Comparison of ENCODE assay signal across 8 mouse cellular contexts in genomic region chr10:84438466-84439227, GRCm38 (mm10). TPM values are rescaled to one million over a fixed set of nuclear protein-coding genes. Genes with fewer than 3 reads are reported as not detected.
A peak's percentile ranks its signal among the peaks of the same experiment; 100 is the strongest.
DNase-seq lines count a peak whose midpoint lies in the region; ATAC-seq lines count a peak whose summit lies in the region.

No protein-coding gene starts in this region.

- H3K9ac ChIP-seq in limb, embryonic 13.5 days: peak overlapping the region; percentile 100
- no peak overlapping the region for H3K9ac ChIP-seq in stomach, embryonic 15.5 days

- H3K9me3 ChIP-seq in megakaryocyte, embryonic 14.5 days: no peaks in the 10 kb centered on the region
- H3K9me3 ChIP-seq in limb, embryonic 13.5 days: no peaks in the 10 kb centered on the region
- no peaks in the 10 kb centered on the region for H3K9me3 ChIP-seq in stomach, embryonic 15.5 days

- H3K36me3 ChIP-seq in megakaryocyte, embryonic 14.5 days (replicated peaks; ENCODE audit: low read length): no peaks in the 10 kb centered on the region
- no peaks in the 10 kb centered on the region; the same call in 1 of the 2 replicates for H3K36me3 ChIP-seq in limb, embryonic 13.5 days
- H3K36me3 ChIP-seq in stomach, embryonic 15.5 days: no peaks in the 10 kb centered on the region

- H3K27ac ChIP-seq in limb, embryonic 13.5 days: peak overlapping the region; percentile 85; the same call in 1 of the 2 replicates
- no peak overlapping the region for H3K27ac ChIP-seq in stomach, embryonic 15.5 days

- no peak for ATAC-seq in megakaryocyte, adult 5-6 weeks (ENCODE audit: poor library complexity, severe bottlenecking)
- no peak for ATAC-seq in limb, embryonic 13.5 days (ENCODE audit: low FRiP score, low read depth)
- no peak for ATAC-seq in stomach, embryonic 15.5 days (ENCODE audit: insufficient read depth, low FRiP score, low read depth)

- peaks cover 94% of the 10 kb centered on the region for H3K27me3 ChIP-seq in megakaryocyte, embryonic 14.5 days (replicated peaks)
- H3K27me3 ChIP-seq in limb, embryonic 13.5 days: no peaks in the 10 kb centered on the region
- no peaks in the 10 kb centered on the region for H3K27me3 ChIP-seq in stomach, embryonic 15.5 days (replicated peaks)

- peak overlapping the region; percentile 94 for H3K4me2 ChIP-seq in limb, embryonic 13.5 days (replicated peaks)
- H3K4me2 ChIP-seq in stomach, embryonic 15.5 days: peak overlapping the region; percentile 95

- peak; percentile 46 for DNase-seq in cerebellum, adult 9-10 months
- no peak for DNase-seq in cerebellum, adult 8-10 months
- DNase-seq in testis, postnatal 10 days (ENCODE audit: low spot score): no peak
- no peak for DNase-seq in ovary, adult 18-20 months (ENCODE audit: low spot score)

- 33% methylated on average over 19 of the region's 19 CpGs for WGBS in limb, embryonic 13.5 days
- WGBS in stomach, embryonic 15.5 days: 31% methylated on average over 19 of the region's 19 CpGs

- peaks cover 29% of the 10 kb centered on the region for H3K4me1 ChIP-seq in megakaryocyte, embryonic 14.5 days
- peaks cover 59% of the 10 kb centered on the region for H3K4me1 ChIP-seq in limb, embryonic 13.5 days
- peaks cover 39% of the 10 kb centered on the region for H3K4me1 ChIP-seq in stomach, embryonic 15.5 days

- peak overlapping the region; percentile 23 for H3K4me3 ChIP-seq in megakaryocyte, embryonic 14.5 days (replicated peaks)
- H3K4me3 ChIP-seq in limb, embryonic 13.5 days: peak overlapping the region; percentile 88
- H3K4me3 ChIP-seq in stomach, embryonic 15.5 days (replicated peaks): peak overlapping the region; percentile 69

RNA-seq across cellular contexts. Expression of gene Nuak1, which starts 1.8 kb away (rescaled TPM):
- polyA plus RNA-seq in megakaryocyte, embryonic 14.5 days (2012; ENCODE audit: insufficient read depth, low replicate concordance): 0.43 TPM in 1 of 2 replicates, not detected in the other
- 0.05 and 0.29 TPM in 2 replicates for total RNA-seq in megakaryocyte, adult 5-6 weeks (2015)
- total RNA-seq in megakaryocyte, adult 5-6 weeks (2017): 0.11 and 0.37 TPM in 2 replicates
- polyA plus RNA-seq in limb, embryonic 13.5 days (2015; fragmentation: Nextera tagmentation; extraction: Ambion mirVana): 3.9 and 4.0 TPM in 2 replicates
- 1.0 and 1.2 TPM in 2 replicates for polyA plus RNA-seq in stomach, embryonic 15.5 days (2015; fragmentation: Nextera tagmentation; extraction: Ambion mirVana)

Comparison
In these comparisons a context has a peak if more than half of its experiments do, and no peak if none do; other contexts are left out.
1. H3K4me3 ChIP-seq: peak in every context shown above with its lines; median percentile 88 in limb, embryonic 13.5 days; 69 in stomach, embryonic 15.5 days; 23 in megakaryocyte, embryonic 14.5 days.